Comparison of ENCODE assay signal across 11 mouse cellular contexts in the genomic region with DNA sequence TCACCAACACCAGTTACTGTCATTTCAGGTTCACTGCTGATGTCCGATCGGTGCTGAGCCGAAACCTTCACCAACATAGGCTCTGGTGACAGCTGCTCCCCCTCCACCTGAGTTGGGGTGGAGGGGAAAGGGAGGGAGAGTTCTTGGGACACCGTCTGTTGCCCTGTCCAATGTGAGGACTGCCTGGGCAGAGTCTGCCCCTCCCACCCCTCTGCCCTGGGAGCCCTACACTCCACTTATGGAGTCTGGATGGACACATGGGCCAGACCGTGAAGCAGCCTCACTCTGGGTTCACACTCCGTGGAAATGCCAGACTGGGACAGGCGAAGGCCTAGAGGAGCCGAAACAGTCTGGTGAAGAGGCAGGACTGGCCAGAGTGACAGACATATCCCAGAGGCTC. TPM values are rescaled to one million over a fixed set of nuclear protein-coding genes. Genes with fewer than 3 reads are reported as not detected.
DNase-seq lines count a peak whose midpoint lies in the region; ATAC-seq and TF ChIP-seq lines count a peak whose summit lies in the region.
"Had no signal": no experiment of that assay in that cellular context is flagged by ENCODE, and none has a peak within 500 bp of the region (broad histone marks: within the 10 kb centered on the region; RNA-seq: fewer than 3 reads in every experiment).

No protein-coding gene starts in this region.

- intact Hi-C loops in gastrocnemius, adult 2 months (cut with DNase I) = loop anchor here (10.0 kb wide), 3 partner anchors 325 to 655 kb away; a partner anchor contains a TSS
- intact Hi-C loops in gastrocnemius, postnatal 14 days (cut with DNase I; ENCODE audit: low total_unique reads) = no loop called here

- TF ChIP-seq CTCF in gastrocnemius, adult 2 months (IDR thresholded peaks at IDR 0.05) = no peak
- no peak for TF ChIP-seq CTCF in layer of hippocampus, adult 2 months (conservative IDR thresholded peaks at IDR 0.05)

- no peaks in the 10 kb centered on the region for H3K27me3 ChIP-seq in embryonic facial prominence, embryonic 13.5 days
- H3K27me3 ChIP-seq in liver, embryonic 13.5 days = no peaks in the 10 kb centered on the region

- ATAC-seq in embryonic facial prominence, embryonic 13.5 days (ENCODE audit: insufficient number of reproducible peaks, insufficient read depth, low FRiP score, low TSS enrichment, low read depth) = no peak
- ATAC-seq in liver, embryonic 13.5 days (ENCODE audit: low read depth) = no peak

- no peaks in the 10 kb centered on the region for H3K9me3 ChIP-seq in embryonic facial prominence, embryonic 13.5 days
- H3K9me3 ChIP-seq in liver, embryonic 13.5 days (replicated peaks) = no peaks in the 10 kb centered on the region

- no peak overlapping the region for H3K9ac ChIP-seq in embryonic facial prominence, embryonic 13.5 days
- H3K9ac ChIP-seq in liver, embryonic 13.5 days = peak overlapping the region; percentile 67; the same call in 1 of the 2 replicates

- WGBS in embryonic facial prominence, embryonic 13.5 days = 93% methylated on average over 8 of the region's 8 CpGs
- 86% methylated on average over 8 of the region's 8 CpGs for WGBS in liver, embryonic 13.5 days (ENCODE audit: insufficient replicate concordance)

- H3K4me1 ChIP-seq in embryonic facial prominence, embryonic 13.5 days = peaks cover 24% of the 10 kb centered on the region
- peaks cover 33% of the 10 kb centered on the region for H3K4me1 ChIP-seq in liver, embryonic 13.5 days (replicated peaks)

- H3K4me3 ChIP-seq in gastrocnemius, adult 2 months = peak overlapping the region; percentile 84; the same call in 1 of the 2 replicates
- H3K4me3 ChIP-seq in layer of hippocampus, adult 2 months = no peak overlapping the region
- H3K4me3 ChIP-seq in embryonic facial prominence, embryonic 13.5 days = no peak overlapping the region
- no peak overlapping the region for H3K4me3 ChIP-seq in liver, embryonic 13.5 days (replicated peaks)

- peaks cover 68% of the 10 kb centered on the region for H3K36me3 ChIP-seq in embryonic facial prominence, embryonic 13.5 days
- H3K36me3 ChIP-seq in liver, embryonic 13.5 days = peaks cover 70% of the 10 kb centered on the region

- H3K27ac ChIP-seq in gastrocnemius, adult 2 months = peak overlapping the region; percentile 99
- H3K27ac ChIP-seq in layer of hippocampus, adult 2 months = peak overlapping the region; percentile 98; the same call in 1 of the 2 replicates
- peak overlapping the region; percentile 94; the same call in 1 of the 2 replicates for H3K27ac ChIP-seq in embryonic facial prominence, embryonic 13.5 days
- peak overlapping the region; percentile 98 for H3K27ac ChIP-seq in liver, embryonic 13.5 days

- no peak for DNase-seq in gastrocnemius, adult 2 months
- no peak for DNase-seq in gastrocnemius, postnatal 14 days
- DNase-seq in layer of hippocampus, adult 2 months (ENCODE audit: low spot score in 2 of 2) = no peak
- DNase-seq in layer of hippocampus, postnatal 14 days (ENCODE audit: low spot score in 2 of 2) = no peak
- DNase-seq in liver, embryonic 13.5 days = no peak
- no peak for DNase-seq in c-Kit-positive CD71-positive TER-119-positive erythroid progenitor cells, embryonic 14.5 days (ENCODE audit: low spot score)
- no peak for DNase-seq in yolk sac, embryonic 10.5 days (ENCODE audit: low spot score)
- DNase-seq: gastrocnemius, postnatal 25 days; right cerebral cortex, adult 18-20 months; thymus, adult 2 months had no signal

- H3K4me2 ChIP-seq in embryonic facial prominence, embryonic 13.5 days = no peak overlapping the region
- H3K4me2 ChIP-seq in liver, embryonic 13.5 days = peak overlapping the region; percentile 78

RNA-seq across cellular contexts. Expression of a gene that starts 1.0 kb away (rescaled TPM):
- total RNA-seq in gastrocnemius, adult 2 months (2021) = 100 to 1,000 TPM; 194 to 232 TPM
- total RNA-seq in gastrocnemius, postnatal 14 days (2021) = 100 to 1,000 TPM; 170 to 180 TPM
- total RNA-seq in layer of hippocampus, adult 2 months (2021) = 100 to 1,000 TPM; 216 to 229 TPM
- 100 to 1,000 TPM; 221 to 251 TPM for total RNA-seq in layer of hippocampus, postnatal 14 days (2021)
- 511 and 542 TPM in 2 replicates for polyA plus RNA-seq in embryonic facial prominence, embryonic 13.5 days (2015; fragmentation: Nextera tagmentation; extraction: Ambion mirVana)
- polyA plus RNA-seq in liver, embryonic 13.5 days (2015; fragmentation: Nextera tagmentation; extraction: Ambion mirVana) = 259 and 294 TPM in 2 replicates

RNA-seq across cellular contexts. Expression of a gene that starts 5.6 kb away (rescaled TPM):
- 10 to 100 TPM; 19.2 to 21.8 TPM for total RNA-seq in gastrocnemius, adult 2 months (2021)
- total RNA-seq in gastrocnemius, postnatal 14 days (2021) = 10 to 100 TPM; 20.4 to 20.7 TPM
- total RNA-seq in layer of hippocampus, adult 2 months (2021) = 10 to 100 TPM; 40.5 to 42.6 TPM
- total RNA-seq in layer of hippocampus, postnatal 14 days (2021) = 10 to 100 TPM; 38.0 to 40.0 TPM
- 87.8 and 93.3 TPM in 2 replicates for polyA plus RNA-seq in embryonic facial prominence, embryonic 13.5 days (2015; fragmentation: Nextera tagmentation; extraction: Ambion mirVana)
- 29.8 and 32.7 TPM in 2 replicates for polyA plus RNA-seq in liver, embryonic 13.5 days (2015; fragmentation: Nextera tagmentation; extraction: Ambion mirVana)

RNA-seq across cellular contexts. Expression of a gene that starts 7.6 kb away (rescaled TPM):
- 10 to 100 TPM; 33.0 to 45.2 TPM for total RNA-seq in gastrocnemius, adult 2 months (2021)
- 10 to 100 TPM; 43.0 to 52.9 TPM for total RNA-seq in gastrocnemius, postnatal 14 days (2021)
- total RNA-seq in layer of hippocampus, adult 2 months (2021) = 10 to 100 TPM; 72.8 to 72.9 TPM
- total RNA-seq in layer of hippocampus, postnatal 14 days (2021) = 10 to 100 TPM; 88.5 to 93.9 TPM
- polyA plus RNA-seq in embryonic facial prominence, embryonic 13.5 days (2015; fragmentation: Nextera tagmentation; extraction: Ambion mirVana) = 125 and 127 TPM in 2 replicates
- polyA plus RNA-seq in liver, embryonic 13.5 days (2015; fragmentation: Nextera tagmentation; extraction: Ambion mirVana) = 84.9 and 86.9 TPM in 2 replicates

RNA-seq across cellular contexts. Expression of a gene that starts 9.0 kb away (rescaled TPM):
- 100 to 1,000 TPM; 217 to 261 TPM for total RNA-seq in gastrocnemius, adult 2 months (2021)
- total RNA-seq in gastrocnemius, postnatal 14 days (2021) = 100 to 1,000 TPM; 185 to 209 TPM
- total RNA-seq in layer of hippocampus, adult 2 months (2021) = 100 to 1,000 TPM; 106 to 114 TPM
- 100 to 1,000 TPM; 108 to 115 TPM for total RNA-seq in layer of hippocampus, postnatal 14 days (2021)
- polyA plus RNA-seq in embryonic facial prominence, embryonic 13.5 days (2015; fragmentation: Nextera tagmentation; extraction: Ambion mirVana) = 30.0 and 30.9 TPM in 2 replicates
- polyA plus RNA-seq in liver, embryonic 13.5 days (2015; fragmentation: Nextera tagmentation; extraction: Ambion mirVana) = 8.7 and 10.1 TPM in 2 replicates

RNA-seq across cellular contexts. Expression of a gene that starts 10.4 kb away (rescaled TPM):
- 1 to 10 TPM; 3.6 to 5.0 TPM for total RNA-seq in gastrocnemius, adult 2 months (2021)
- 1 to 10 TPM; 5.1 to 7.8 TPM for total RNA-seq in gastrocnemius, postnatal 14 days (2021)
- 10 to 100 TPM; 40.6 to 45.3 TPM for total RNA-seq in layer of hippocampus, adult 2 months (2021)
- total RNA-seq in layer of hippocampus, postnatal 14 days (2021) = 10 to 100 TPM; 29.3 to 29.7 TPM
- 55.0 and 56.8 TPM in 2 replicates for polyA plus RNA-seq in embryonic facial prominence, embryonic 13.5 days (2015; fragmentation: Nextera tagmentation; extraction: Ambion mirVana)
- 6.4 and 7.4 TPM in 2 replicates for polyA plus RNA-seq in liver, embryonic 13.5 days (2015; fragmentation: Nextera tagmentation; extraction: Ambion mirVana)
